Mouse (Mus musculus) lung, adult 2 months (tissue): ENCODE data around the gene Nup62.

Source experiments
- CTCF ChIP-seq: fragments of 200-500 bp; IDR thresholded peaks from 2 replicates; pipeline ENCODE4 v1.5.1; 2011; ENCODE audit warnings: mild to moderate bottlenecking, low read length, control low read depth; ENCODE audit not compliant: insufficient read depth
- POLR2A ChIP-seq: fragments of 200-500 bp; IDR thresholded peaks from 2 replicates; pipeline ENCODE4 v1.6.1; 2011; ENCODE audit warnings: low read depth, mild to moderate bottlenecking, control low read depth, low read length, borderline replicate concordance; ENCODE audit errors: extremely low read depth

- TF ChIP-seq POLR2A (no peak), CTCF (no peak)
Observed at GRCm38 (mm10) chr7:44820525-44820924, 4.6 kb downstream of the Nup62 start.
